Mouse (Mus musculus): ENCODE results near the gene Fgf4. TPM values are rescaled to one million over a fixed set of nuclear protein-coding genes. Genes with fewer than 3 reads are reported as not detected.
A peak's percentile ranks its signal among the peaks of the same experiment; 100 is the strongest.
"Not testable (repeated sequence)": the region's sequence is repeated elsewhere in the genome, so short reads cannot be mapped to it uniquely, and the experiment has no call there.

Fgf4 gene
- polyA plus RNA-seq, 1 experiment from 2014 or later = not detected

- Histone ChIP-seq H3K4me2 (ENCODE audit: low read length) (no peak overlapping the region), H3K4me3 (ENCODE audit: low read depth, low read length) (no peak overlapping the region), H3K9ac (ENCODE audit: low read depth, low read length) (no peak overlapping the region), H3K9me3 (replicated peaks; ENCODE audit: control insufficient read depth, low read length, poor library complexity, severe bottlenecking) (no peaks in the 10 kb centered on the region), H3K27ac (ENCODE audit: low read length) (no peak overlapping the region), H3K36me3 (ENCODE audit: control insufficient read depth, insufficient read depth, low read length) (no peaks in the 10 kb centered on the region), H3K27me3 (ENCODE audit: control insufficient read depth, insufficient read depth, low read depth, low read length) (no peaks in the 10 kb centered on the region), H3K4me1 (ENCODE audit: control insufficient read depth, insufficient read depth, low read length) (no peaks in the 10 kb centered on the region)
- WGBS = 95% methylated on average over 1 of the region's 1 CpGs
- no peak for ATAC-seq
Measured at GRCm38 (mm10) chr7:144878401-144878800, 31.2 kb downstream of the Fgf4 start.

- H3K27ac ChIP-seq (ENCODE audit: low read length) = no peak overlapping the region
- no peaks in the 10 kb centered on the region for H3K36me3 ChIP-seq (ENCODE audit: control insufficient read depth, insufficient read depth, low read length)
- H3K9ac ChIP-seq (ENCODE audit: low read depth, low read length) = no peak overlapping the region
- 29% methylated on average over 2 of the region's 2 CpGs for WGBS
- H3K9me3 ChIP-seq (replicated peaks; ENCODE audit: control insufficient read depth, low read length, poor library complexity, severe bottlenecking) = no peaks in the 10 kb centered on the region
- no peak for ATAC-seq
- H3K4me1 ChIP-seq (ENCODE audit: control insufficient read depth, insufficient read depth, low read length) = no peaks in the 10 kb centered on the region
- H3K4me3 ChIP-seq (ENCODE audit: low read depth, low read length) = no peak overlapping the region
- no peak overlapping the region for H3K4me2 ChIP-seq (ENCODE audit: low read length)
- H3K27me3 ChIP-seq (ENCODE audit: control insufficient read depth, insufficient read depth, low read depth, low read length) = no peaks in the 10 kb centered on the region
Measured at GRCm38 (mm10) chr7:144883106-144883505, 35.9 kb downstream of the Fgf4 start.

GRCm38 (mm10) chr7:144887672-144888071 is 40.5 kb downstream of the Fgf4 start:
- Histone ChIP-seq H3K36me3 (ENCODE audit: control insufficient read depth, insufficient read depth, low read length) (no peaks in the 10 kb centered on the region), H3K4me2 (ENCODE audit: low read length) (no peak overlapping the region), H3K27ac (ENCODE audit: low read length) (no peak overlapping the region), H3K27me3 (ENCODE audit: control insufficient read depth, insufficient read depth, low read depth, low read length) (no peaks in the 10 kb centered on the region; the same call in none of the 2 replicates), H3K9me3 (replicated peaks; ENCODE audit: control insufficient read depth, low read length, poor library complexity, severe bottlenecking) (no peaks in the 10 kb centered on the region), H3K4me1 (ENCODE audit: control insufficient read depth, insufficient read depth, low read length) (no peaks in the 10 kb centered on the region), H3K4me3 (ENCODE audit: low read depth, low read length) (no peak overlapping the region), H3K9ac (ENCODE audit: low read depth, low read length) (no peak overlapping the region)
- ATAC-seq = no peak
- WGBS = 86% methylated on average over 2 of the region's 2 CpGs

GRCm38 (mm10) chr7:144888564-144889299 is 41.6 kb downstream of the Fgf4 start:
- Histone ChIP-seq H3K4me3 (ENCODE audit: low read depth, low read length) (no peak overlapping the region), H3K9me3 (replicated peaks; ENCODE audit: control insufficient read depth, low read length, poor library complexity, severe bottlenecking) (no peaks in the 10 kb centered on the region), H3K27ac (ENCODE audit: low read length) (no peak overlapping the region), H3K4me2 (ENCODE audit: low read length) (no peak overlapping the region), H3K27me3 (ENCODE audit: control insufficient read depth, insufficient read depth, low read depth, low read length) (no peaks in the 10 kb centered on the region; the same call in none of the 2 replicates), H3K4me1 (ENCODE audit: control insufficient read depth, insufficient read depth, low read length) (no peaks in the 10 kb centered on the region), H3K36me3 (ENCODE audit: control insufficient read depth, insufficient read depth, low read length) (no peaks in the 10 kb centered on the region), H3K9ac (ENCODE audit: low read depth, low read length) (no peak overlapping the region)
- 5% methylated on average over 18 of the region's 18 CpGs for WGBS
- ATAC-seq = no peak

- not testable (repeated sequence) for H3K9me3 ChIP-seq (replicated peaks; ENCODE audit: control insufficient read depth, low read length, poor library complexity, severe bottlenecking); H3K9ac ChIP-seq (ENCODE audit: low read depth, low read length); ATAC-seq; H3K4me1 ChIP-seq (ENCODE audit: control insufficient read depth, insufficient read depth, low read length); H3K27me3 ChIP-seq (ENCODE audit: control insufficient read depth, insufficient read depth, low read depth, low read length); H3K4me2 ChIP-seq (ENCODE audit: low read length); H3K27ac ChIP-seq (ENCODE audit: low read length); H3K36me3 ChIP-seq (ENCODE audit: control insufficient read depth, insufficient read depth, low read length); H3K4me3 ChIP-seq (ENCODE audit: low read depth, low read length)
- 100% methylated on average over 1 of the region's 1 CpGs for WGBS
Measured at GRCm38 (mm10) chr7:144890661-144891060, 43.5 kb downstream of the Fgf4 start.

- Histone ChIP-seq H3K9me3 (replicated peaks; ENCODE audit: control insufficient read depth, low read length, poor library complexity, severe bottlenecking) (no peaks in the 10 kb centered on the region), H3K4me3 (ENCODE audit: low read depth, low read length) (no peak overlapping the region), H3K36me3 (ENCODE audit: control insufficient read depth, insufficient read depth, low read length) (no peaks in the 10 kb centered on the region), H3K27me3 (ENCODE audit: control insufficient read depth, insufficient read depth, low read depth, low read length) (peaks cover 5% of the 10 kb centered on the region), H3K4me1 (ENCODE audit: control insufficient read depth, insufficient read depth, low read length) (peaks cover 19% of the 10 kb centered on the region), H3K4me2 (ENCODE audit: low read length) (no peak overlapping the region), H3K27ac (ENCODE audit: low read length) (no peak overlapping the region), H3K9ac (ENCODE audit: low read depth, low read length) (no peak overlapping the region)
- no peak for ATAC-seq
- WGBS = 86% methylated on average over 2 of the region's 2 CpGs
Measured at GRCm38 (mm10) chr7:144891863-144892262, 44.7 kb downstream of the Fgf4 start.

- no peak overlapping the region for H3K9ac ChIP-seq (ENCODE audit: low read depth, low read length)
- no peak for ATAC-seq
- H3K9me3 ChIP-seq (replicated peaks; ENCODE audit: control insufficient read depth, low read length, poor library complexity, severe bottlenecking) = no peaks in the 10 kb centered on the region
- no peak overlapping the region for H3K27ac ChIP-seq (ENCODE audit: low read length)
- H3K27me3 ChIP-seq (ENCODE audit: control insufficient read depth, insufficient read depth, low read depth, low read length) = peaks cover 5% of the 10 kb centered on the region
- no peak overlapping the region for H3K4me2 ChIP-seq (ENCODE audit: low read length)
- H3K4me1 ChIP-seq (ENCODE audit: control insufficient read depth, insufficient read depth, low read length) = peaks cover 21% of the 10 kb centered on the region
- no peaks in the 10 kb centered on the region for H3K36me3 ChIP-seq (ENCODE audit: control insufficient read depth, insufficient read depth, low read length)
- H3K4me3 ChIP-seq (ENCODE audit: low read depth, low read length) = no peak overlapping the region
- WGBS = 53% methylated on average over 6 of the region's 6 CpGs
Measured at GRCm38 (mm10) chr7:144892322-144892721, 45.2 kb downstream of the Fgf4 start.

GRCm38 (mm10) chr7:144894191-144894590 is 47.0 kb downstream of the Fgf4 start:
- ATAC-seq = no peak
- Histone ChIP-seq H3K4me1 (ENCODE audit: control insufficient read depth, insufficient read depth, low read length) (peaks cover 21% of the 10 kb centered on the region), H3K9ac (ENCODE audit: low read depth, low read length) (no peak overlapping the region), H3K4me3 (ENCODE audit: low read depth, low read length) (no peak overlapping the region), H3K4me2 (ENCODE audit: low read length) (no peak overlapping the region; the same call in 1 of the 2 replicates), H3K36me3 (ENCODE audit: control insufficient read depth, insufficient read depth, low read length) (no peaks in the 10 kb centered on the region), H3K9me3 (replicated peaks; ENCODE audit: control insufficient read depth, low read length, poor library complexity, severe bottlenecking) (no peaks in the 10 kb centered on the region), H3K27ac (ENCODE audit: low read length) (no peak overlapping the region), H3K27me3 (ENCODE audit: control insufficient read depth, insufficient read depth, low read depth, low read length) (peaks cover 16% of the 10 kb centered on the region)
- WGBS = 3% methylated on average over 5 of the region's 5 CpGs

GRCm38 (mm10) chr7:144894706-144895105 is 47.5 kb downstream of the Fgf4 start:
- Histone ChIP-seq H3K9ac (ENCODE audit: low read depth, low read length) (no peak overlapping the region), H3K27ac (ENCODE audit: low read length) (no peak overlapping the region; the same call in 1 of the 2 replicates), H3K27me3 (ENCODE audit: control insufficient read depth, insufficient read depth, low read depth, low read length) (peaks cover 17% of the 10 kb centered on the region), H3K4me2 (ENCODE audit: low read length) (peak overlapping the region; percentile 93), H3K36me3 (ENCODE audit: control insufficient read depth, insufficient read depth, low read length) (no peaks in the 10 kb centered on the region), H3K4me3 (ENCODE audit: low read depth, low read length) (peak overlapping the region; percentile 49), H3K9me3 (replicated peaks; ENCODE audit: control insufficient read depth, low read length, poor library complexity, severe bottlenecking) (no peaks in the 10 kb centered on the region), H3K4me1 (ENCODE audit: control insufficient read depth, insufficient read depth, low read length) (peaks cover 21% of the 10 kb centered on the region)
- WGBS = 1% methylated on average over 4 of the region's 4 CpGs
- ATAC-seq = no peak

Data from midbrain, embryonic 16.5 days (tissue).